Mouse (Mus musculus): ENCODE data around the gene Gsk3a.

- TF ChIP-seq CTCF (IDR thresholded peaks at IDR 0.05; ENCODE audit: low read depth, low read length) (no peak), POLR2A (IDR thresholded peaks at IDR 0.05; ENCODE audit: borderline replicate concordance, low read depth, low read length) (no peak)
Observed at GRCm38 (mm10) chr7:25284171-25284570, 46.5 kb upstream of the Gsk3a start.
